Mouse (Mus musculus) limb, embryonic 14.5 days (tissue): ENCODE measurements around the gene Hoxc10. TPM values are rescaled to one million over a fixed set of nuclear protein-coding genes. Genes with fewer than 3 reads are reported as not detected.

Experiments
- ATAC-seq: fragments of 200-750 bp; cut with Nextera tagmentation; 2 replicates; pipeline ENCODE4 v1.8.0; 2017; ENCODE audit warnings: low read depth, moderate number of reproducible peaks, moderate TSS enrichment; ENCODE audit not compliant: low FRiP score
- DNase-seq: peaks from one replicate; pipeline ENCODE4 v3.0.0-alpha.2; 2015; ENCODE audit warnings: low spot score
- H3K27ac ChIP-seq: fragments of 300-500 bp; sonication (generic); replicated peaks from 2 replicates; pipeline ENCODE4 v1.5.1; 2014; ENCODE audit warnings: low read depth, mild to moderate bottlenecking, low read length, moderate library complexity, mixed read lengths
- H3K27me3 ChIP-seq: fragments of 300-500 bp; sonication (generic); 2 replicates; pipeline ENCODE4 v1.6.1; 2014; ENCODE audit warnings: low read length, mixed read lengths; ENCODE audit not compliant: control insufficient read depth, insufficient read depth
- H3K36me3 ChIP-seq: fragments of 300-500 bp; sonication (generic); 2 replicates; pipeline ENCODE4 v1.6.1; 2014; ENCODE audit warnings: mild to moderate bottlenecking, low read length, moderate library complexity, mixed read lengths; ENCODE audit not compliant: control insufficient read depth, insufficient read depth
- H3K4me1 ChIP-seq: fragments of 300-500 bp; sonication (generic); 2 replicates; pipeline ENCODE4 v1.6.1; 2014; ENCODE audit warnings: antibody characterized with exemption, low read length, mixed read lengths; ENCODE audit not compliant: control insufficient read depth, insufficient read depth
- H3K4me2 ChIP-seq: fragments of 300-500 bp; sonication (generic); replicated peaks from 2 replicates; pipeline ENCODE4 v1.6.1; 2014; ENCODE audit warnings: low read depth, mild to moderate bottlenecking, low read length, moderate library complexity; ENCODE audit not compliant: severe bottlenecking
- H3K4me3 ChIP-seq: fragments of 300-500 bp; sonication (generic); replicated peaks from 2 replicates; pipeline ENCODE4 v1.5.1; 2014; ENCODE audit warnings: low read length
- H3K9ac ChIP-seq: fragments of 300-500 bp; sonication (generic); 2 replicates; pipeline ENCODE4 v1.6.1; 2014; ENCODE audit warnings: mild to moderate bottlenecking, low read depth, low read length, moderate library complexity; ENCODE audit not compliant: severe bottlenecking
- H3K9me3 ChIP-seq: fragments of 300-500 bp; sonication (generic); 2 replicates; pipeline ENCODE4 v1.6.1; 2016; ENCODE audit warnings: low read length; ENCODE audit not compliant: control insufficient read depth
- POLR2A ChIP-seq: fragments of 200-500 bp; IDR thresholded peaks from 2 replicates; pipeline ENCODE4 v1.8.0; 2012; ENCODE audit warnings: inconsistent platforms, mild to moderate bottlenecking, moderate library complexity, borderline replicate concordance; ENCODE audit not compliant: insufficient read depth, insufficient read length; ENCODE audit errors: extremely low read depth
- WGBS: fragments of 180-500 bp; shearing (Covaris S2); extraction: QIAGEN DNeasy Blood & Tissue Kit; methylation state at CpG from one replicate; pipeline ENCODE4 v1.1.7; 2014; 5-methylcytosine and 5-hydroxymethylcytosine counted together
- polyA plus RNA-seq, 2 experiments: library from polyadenylated mRNA; depleted of rRNA in 1 of 2; stranded (reverse) in 1 of 2; unstranded in 1 of 2; fragments of >200 nt; fragmentation: Nextera tagmentation in 1 of 2; extraction: Ambion mirVana in 1 of 2; gene quantifications; 2 replicates each; pipeline versions ENCODE4 v1.2.1 to v1.2.3; 2012 to 2014

Gene Hoxc10
- polyA plus RNA-seq, 2 experiments, result 5.8 to 14.3 TPM

- Histone ChIP-seq H3K9ac (peak overlapping the region; percentile 40), H3K27ac (peak overlapping the region; percentile 61), H3K4me3 (peak overlapping the region; percentile 21), H3K27me3 (peaks cover 90% of the 10 kb centered on the region), H3K4me1 (peaks cover 12% of the 10 kb centered on the region; the same call in 1 of the 2 replicates), H3K4me2 (peak overlapping the region; percentile 54), H3K9me3 (no peaks in the 10 kb centered on the region), H3K36me3 (no peaks in the 10 kb centered on the region)
- DNase-seq (no peak), ATAC-seq (no peak)
- 4% methylated on average over 13 of the region's 13 CpGs for WGBS
- no peak for TF ChIP-seq POLR2A
Observed at GRCm38 (mm10) chr15:102962492-102962891, 4.1 kb upstream of the Hoxc10 start.

DNA sequence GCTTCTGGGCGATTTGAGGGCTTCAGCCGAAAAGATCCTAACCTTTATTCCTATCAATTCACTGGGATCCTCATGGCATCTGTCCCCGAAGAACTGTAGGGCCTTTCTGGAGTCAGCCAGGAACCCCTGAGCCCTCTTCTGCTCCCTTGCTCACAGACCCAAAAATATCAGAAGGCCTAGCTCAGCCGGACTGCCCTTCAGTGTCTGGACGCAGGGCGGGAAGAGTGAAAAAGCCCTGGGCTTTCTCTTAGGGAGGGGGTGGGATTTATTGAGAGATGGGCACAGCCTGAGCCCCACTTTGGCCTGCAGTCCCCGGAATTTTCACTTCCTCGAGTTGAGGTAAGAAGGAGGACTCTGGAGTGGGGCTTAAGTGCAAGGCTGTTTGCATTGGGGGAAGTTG is 3.3 kb upstream of the Hoxc10 start:
- no peak for TF ChIP-seq POLR2A
- peak overlapping the region; percentile 50 for H3K27ac ChIP-seq
- 5% methylated on average over 8 of the region's 8 CpGs for WGBS
- peak overlapping the region; percentile 54 for H3K4me2 ChIP-seq
- peak overlapping the region; percentile 46 for H3K9ac ChIP-seq
- no peaks in the 10 kb centered on the region for H3K9me3 ChIP-seq
- H3K36me3 ChIP-seq, result no peaks in the 10 kb centered on the region
- H3K4me1 ChIP-seq, result peaks cover 12% of the 10 kb centered on the region; the same call in 1 of the 2 replicates
- H3K4me3 ChIP-seq, result peak overlapping the region; percentile 19
- no peak for ATAC-seq
- peaks cover 89% of the 10 kb centered on the region for H3K27me3 ChIP-seq
- DNase-seq, result no peak

GRCm38 (mm10) chr15:102963671-102964640 is 2.6 kb upstream of the Hoxc10 start:
- H3K9me3 ChIP-seq, result no peaks in the 10 kb centered on the region
- TF ChIP-seq POLR2A, result no peak
- DNase-seq (no peak), ATAC-seq (no peak)
- peaks cover 12% of the 10 kb centered on the region; the same call in 1 of the 2 replicates for H3K4me1 ChIP-seq
- H3K27me3 ChIP-seq, result peaks cover 91% of the 10 kb centered on the region
- no peaks in the 10 kb centered on the region for H3K36me3 ChIP-seq
- 4% methylated on average over 28 of the region's 28 CpGs for WGBS
- peak overlapping the region; percentile 54 for H3K4me2 ChIP-seq
- H3K4me3 ChIP-seq, result peak overlapping the region; percentile 19
- H3K9ac ChIP-seq, result peak overlapping the region; percentile 46
- peak overlapping the region; percentile 50 for H3K27ac ChIP-seq

GRCm38 (mm10) chr15:102965003-102965891 is 1.3 kb upstream of the Hoxc10 start:
- no peak for TF ChIP-seq POLR2A
- H3K27ac ChIP-seq, result peak overlapping the region; percentile 63
- H3K9ac ChIP-seq, result peak overlapping the region; percentile 40
- peaks cover 88% of the 10 kb centered on the region for H3K27me3 ChIP-seq
- DNase-seq (no peak), ATAC-seq (no peak)
- WGBS, result 7% methylated on average over 26 of the region's 26 CpGs
- H3K4me1 ChIP-seq, result peaks cover 4% of the 10 kb centered on the region; the same call in 1 of the 2 replicates
- no peaks in the 10 kb centered on the region for H3K9me3 ChIP-seq
- peak overlapping the region; percentile 38 for H3K4me3 ChIP-seq
- peak overlapping the region; percentile 54 for H3K4me2 ChIP-seq
- H3K36me3 ChIP-seq, result no peaks in the 10 kb centered on the region
